Mouse (Mus musculus): ENCODE results near the gene Ptges2.

Gene Ptges2

DNA sequence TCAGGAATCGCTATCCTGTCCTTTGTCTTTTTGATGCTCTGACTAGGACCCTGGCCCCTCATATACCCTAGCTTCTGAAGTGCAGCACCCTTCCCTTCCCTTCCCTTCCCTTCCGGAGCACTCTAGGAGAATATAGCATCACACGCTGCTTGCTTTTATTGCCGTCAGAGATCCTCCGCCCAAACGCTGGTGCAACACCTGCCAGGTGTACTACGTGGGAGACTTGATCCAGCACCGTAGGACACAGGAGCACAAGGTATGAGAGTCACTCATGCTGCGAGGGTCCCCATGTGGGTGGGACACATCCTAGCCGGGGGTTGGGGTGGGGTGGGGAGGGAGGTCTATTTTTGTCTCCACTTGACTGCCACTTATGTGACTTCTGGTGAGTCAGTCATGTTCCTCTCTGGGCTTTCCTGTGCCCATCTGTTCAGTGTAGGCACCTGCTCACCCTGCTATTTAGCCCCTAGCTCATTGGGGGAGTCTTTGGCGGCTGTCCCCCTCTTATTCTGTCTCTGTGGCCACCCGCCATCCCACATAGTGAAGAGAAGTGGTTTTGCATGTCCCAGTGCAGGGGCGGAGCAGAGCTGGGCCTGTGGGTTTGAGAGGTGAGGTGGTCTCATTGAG is 20.3 kb upstream of the Ptges2 start:
- no peak for DNase-seq

- no peak for DNase-seq
Observed at GRCm38 (mm10) chr2:32376963-32377362, 18.7 kb upstream of the Ptges2 start.

DNA sequence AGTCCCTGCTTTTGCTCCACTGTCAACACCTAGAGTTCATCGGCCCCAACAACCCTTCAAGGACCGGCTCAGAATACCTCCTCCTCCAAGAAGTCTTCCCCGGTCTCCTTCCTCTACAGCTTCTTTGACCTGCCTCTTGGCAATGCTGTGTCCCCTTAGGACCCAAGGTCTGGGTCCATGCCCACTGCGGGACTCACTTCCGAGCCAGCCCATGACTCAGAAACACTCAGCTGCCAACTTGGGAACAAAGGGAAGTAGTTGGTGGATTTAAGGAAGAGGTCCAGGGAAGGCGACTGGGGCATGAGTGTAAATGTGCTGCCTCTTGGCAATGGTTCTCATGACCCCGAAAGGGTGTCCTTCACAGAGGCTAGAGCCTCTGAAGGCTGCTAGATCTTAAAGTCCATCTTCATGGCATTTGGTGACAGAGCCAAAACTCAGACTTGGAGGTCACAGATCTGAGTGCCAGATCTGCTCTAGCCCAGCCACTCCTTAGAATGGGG is 15.6 kb upstream of the Ptges2 start:
- DNase-seq: no peak

GRCm38 (mm10) chr2:32381141-32381774 is 14.4 kb upstream of the Ptges2 start:
- peak; percentile 55 for DNase-seq

- peak; percentile 96 for DNase-seq
Observed at GRCm38 (mm10) chr2:32381775-32382223, 13.9 kb upstream of the Ptges2 start, which contains the start of gene 1110008P14Rik. TSS of gene 1110008P14Rik (minus strand) at chr2:32381938.

GRCm38 (mm10) chr2:32382689-32383088 is 13.0 kb upstream of the Ptges2 start:
- no peak for DNase-seq

DNA sequence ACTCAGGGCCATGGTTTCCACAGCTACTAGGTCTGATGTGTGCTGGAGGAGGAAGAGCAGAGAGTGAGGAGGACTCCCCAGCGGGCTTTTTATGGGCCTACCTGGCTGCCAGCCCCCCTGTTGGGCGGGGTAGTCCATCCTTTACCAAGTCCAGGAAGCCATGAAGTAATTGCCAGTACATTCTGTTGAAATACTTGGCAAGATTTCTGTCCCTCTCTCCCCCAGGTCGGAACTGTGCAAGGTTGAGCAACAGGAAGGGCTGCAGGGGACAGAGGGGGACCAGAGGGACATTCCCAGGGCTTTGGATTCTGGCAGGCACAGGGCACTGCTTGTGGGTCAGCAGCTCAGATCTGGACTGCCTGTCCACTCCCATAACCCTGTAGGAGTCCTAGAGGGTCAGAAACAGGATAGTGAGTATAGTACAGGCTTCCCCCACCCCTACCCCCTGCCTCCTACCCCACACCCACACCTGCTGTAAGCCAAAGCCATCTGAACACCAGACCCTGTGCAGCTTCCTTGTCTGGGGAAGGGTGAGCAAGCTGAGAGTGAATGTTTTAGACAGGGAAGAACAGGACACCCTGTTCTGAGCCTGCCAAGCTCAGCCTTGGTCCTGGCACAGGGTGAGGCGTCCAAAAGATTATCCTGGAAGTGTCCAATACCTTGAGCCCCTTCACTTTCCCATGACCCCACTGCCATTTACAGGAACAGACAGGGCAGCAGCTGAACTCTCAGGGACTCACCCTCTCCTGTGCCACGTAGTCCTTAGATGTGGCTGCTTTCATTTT is 7.8 kb upstream of the Ptges2 start, which contains the start of gene Lcn2:
TSS of gene Lcn2 (minus strand) at position 547 of the 785 bp plus-strand sequence.
- no peak for DNase-seq

GRCm38 (mm10) chr2:32389157-32389556 is 6.5 kb upstream of the Ptges2 start:
- no peak for DNase-seq

GRCm38 (mm10) chr2:32390871-32391270 is 4.8 kb upstream of the Ptges2 start:
- no peak for DNase-seq

DNA sequence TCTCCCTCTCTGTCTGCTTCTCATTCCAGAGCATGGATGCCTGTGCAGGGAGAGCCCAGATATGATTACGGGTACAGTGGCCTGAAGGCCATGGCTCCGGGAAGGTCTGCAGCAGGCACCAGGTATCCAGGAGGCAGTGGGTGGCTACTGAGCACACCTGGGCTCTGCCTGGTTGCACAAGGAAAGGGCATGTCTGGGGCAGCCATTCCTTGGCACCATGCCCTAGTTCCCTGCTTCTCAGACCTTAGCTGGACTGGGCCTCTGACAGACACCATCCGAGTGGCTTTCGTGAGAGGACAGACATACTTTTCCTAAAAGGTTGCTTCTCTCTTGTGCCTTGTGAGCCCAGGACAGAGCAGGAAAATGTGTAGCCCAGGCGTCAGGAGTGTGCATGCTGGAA is 3.6 kb upstream of the Ptges2 start:
- DNase-seq: no peak

- DNase-seq: no peak
Observed at GRCm38 (mm10) chr2:32394973-32395372, 723 bp upstream of the Ptges2 start.

DNA sequence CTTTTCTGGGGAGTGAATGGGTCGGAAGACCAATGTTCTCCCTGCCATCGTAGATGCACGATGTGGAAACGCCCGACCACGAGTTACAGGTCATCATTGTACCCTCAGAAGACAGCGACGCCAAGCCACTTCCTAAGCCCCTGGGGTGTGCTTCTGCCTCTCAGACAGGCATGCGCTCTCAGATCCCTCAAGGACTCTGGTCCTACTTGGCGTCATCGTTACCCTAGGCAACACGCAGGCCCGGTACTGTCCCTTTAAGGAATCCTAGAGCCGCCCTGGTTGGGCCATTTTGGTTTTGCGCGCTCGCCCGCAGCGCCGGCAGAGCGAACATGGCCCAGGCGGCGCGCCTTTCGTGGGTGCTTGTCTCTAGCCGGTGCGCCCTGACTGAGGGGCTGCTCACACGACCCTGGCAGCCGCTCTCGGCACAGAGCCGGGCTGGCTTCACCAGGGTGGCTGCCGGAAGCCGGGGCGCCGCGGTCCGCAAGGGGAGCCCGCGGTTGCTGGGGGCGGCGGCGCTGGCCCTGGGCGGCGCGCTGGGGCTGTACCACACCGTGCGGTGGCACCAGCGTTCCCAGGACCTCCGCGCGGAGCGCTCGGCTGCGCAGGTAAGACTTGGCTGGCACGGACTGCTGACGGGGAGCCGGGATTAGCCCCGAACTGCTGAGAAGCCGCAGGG is 388 bp downstream of the Ptges2 start:
- peak; percentile 95 for DNase-seq

- no peak for DNase-seq
Observed at GRCm38 (mm10) chr2:32396695-32397094, 999 bp downstream of the Ptges2 start.

- peak; percentile 92 for DNase-seq
Observed at GRCm38 (mm10) chr2:32404663-32405062, 9.0 kb downstream of the Ptges2 start.

DNA sequence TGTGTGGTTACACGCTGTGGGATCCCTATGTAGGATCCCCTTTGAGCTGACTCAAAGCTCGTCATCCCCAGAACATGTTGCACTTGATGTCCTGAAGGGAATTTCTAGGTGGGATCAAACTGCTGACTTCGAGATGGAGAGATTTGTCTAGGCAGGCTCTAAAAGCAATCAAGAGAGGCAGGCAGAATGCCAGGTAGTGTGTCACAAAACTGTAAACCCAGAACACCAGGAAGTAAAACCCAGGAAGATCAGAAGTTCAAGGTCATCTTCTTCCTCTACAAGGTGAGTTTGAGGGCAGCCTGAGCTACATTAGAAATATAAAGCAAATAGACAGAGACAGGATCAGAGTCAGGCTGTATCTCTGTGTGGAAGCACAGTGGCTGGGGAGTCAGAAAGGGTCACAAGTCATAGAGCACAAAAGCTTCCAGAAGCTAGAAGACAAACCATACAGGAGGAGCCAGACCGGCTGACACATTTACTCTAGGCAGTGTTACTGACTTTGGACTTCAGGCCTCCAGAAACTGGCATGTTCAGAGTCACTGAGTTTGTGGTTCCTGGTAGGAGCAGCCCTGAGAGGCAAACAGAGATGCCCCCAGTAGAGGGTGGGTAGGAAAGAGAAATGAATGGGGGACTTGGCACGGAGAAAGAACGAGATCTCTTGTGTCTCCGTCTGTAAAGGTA is 11.6 kb downstream of the Ptges2 start:
- DNase-seq: no peak

DNA sequence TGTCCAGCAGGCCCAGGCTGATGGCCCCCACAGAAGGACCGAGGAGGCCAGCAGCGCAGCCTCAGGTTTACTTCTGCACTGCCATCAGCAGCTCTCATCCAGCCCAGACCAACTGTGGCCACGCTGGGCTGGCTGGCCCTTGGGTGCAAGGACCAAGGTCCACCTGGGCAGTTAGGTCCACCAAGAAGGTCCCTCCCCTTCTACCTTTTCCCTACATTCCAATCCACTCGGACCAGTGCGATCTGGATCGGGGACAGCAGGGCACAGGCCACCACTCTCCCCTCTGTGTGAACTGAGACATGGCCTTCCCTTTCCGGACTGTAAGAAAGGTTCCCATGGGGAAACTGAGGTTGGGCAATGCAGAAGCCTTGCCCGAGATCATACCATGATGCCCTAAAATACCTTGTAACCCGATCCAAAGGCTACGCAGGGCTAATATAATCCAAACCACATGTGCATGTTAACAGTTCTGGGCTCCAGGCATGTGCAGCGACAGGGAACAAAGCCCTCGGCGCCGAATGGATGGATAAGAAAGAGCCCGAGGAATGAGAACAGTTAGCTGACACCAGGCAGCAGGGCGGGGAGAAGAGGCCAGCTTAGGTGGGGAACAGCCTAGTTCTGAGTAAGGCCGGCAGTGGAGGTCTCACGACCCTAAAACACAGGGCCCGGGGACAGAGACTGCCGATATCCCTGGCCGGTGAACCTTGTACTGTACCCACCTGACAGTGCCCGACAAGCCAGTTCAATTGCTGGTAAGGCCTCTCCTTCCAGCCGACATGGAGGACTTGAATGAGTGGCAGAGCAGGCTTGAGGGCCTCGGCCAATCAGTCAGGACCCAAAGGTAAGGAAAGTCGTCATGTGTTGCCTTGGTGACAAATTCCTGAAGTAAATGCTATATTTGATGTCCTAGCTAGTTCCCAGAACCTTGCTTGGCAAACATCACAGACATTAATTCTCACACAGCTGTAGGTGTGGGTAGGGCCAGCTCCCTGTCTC is 13.0 kb downstream of the Ptges2 start:
- DNase-seq: no peak

DNA sequence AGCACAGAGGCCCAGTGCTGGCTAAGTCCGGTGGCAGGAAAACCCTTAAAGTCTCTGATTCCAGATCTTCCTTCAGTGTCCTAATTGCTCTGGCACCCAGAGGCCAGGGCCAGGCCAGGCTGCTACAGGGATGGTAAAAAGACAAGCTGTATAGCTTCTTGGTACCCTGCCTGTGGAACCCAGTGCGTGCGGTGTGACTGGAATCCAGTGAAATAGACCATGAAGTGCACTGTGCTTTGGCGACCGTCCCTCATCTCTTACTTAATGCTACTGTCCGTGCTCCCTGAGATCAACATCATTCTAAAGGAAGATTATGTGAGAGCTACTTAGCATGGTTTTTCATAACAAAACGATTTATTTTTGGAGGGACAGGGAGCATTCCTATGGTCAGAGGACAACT is 15.7 kb downstream of the Ptges2 start:
- DNase-seq: no peak

DNA sequence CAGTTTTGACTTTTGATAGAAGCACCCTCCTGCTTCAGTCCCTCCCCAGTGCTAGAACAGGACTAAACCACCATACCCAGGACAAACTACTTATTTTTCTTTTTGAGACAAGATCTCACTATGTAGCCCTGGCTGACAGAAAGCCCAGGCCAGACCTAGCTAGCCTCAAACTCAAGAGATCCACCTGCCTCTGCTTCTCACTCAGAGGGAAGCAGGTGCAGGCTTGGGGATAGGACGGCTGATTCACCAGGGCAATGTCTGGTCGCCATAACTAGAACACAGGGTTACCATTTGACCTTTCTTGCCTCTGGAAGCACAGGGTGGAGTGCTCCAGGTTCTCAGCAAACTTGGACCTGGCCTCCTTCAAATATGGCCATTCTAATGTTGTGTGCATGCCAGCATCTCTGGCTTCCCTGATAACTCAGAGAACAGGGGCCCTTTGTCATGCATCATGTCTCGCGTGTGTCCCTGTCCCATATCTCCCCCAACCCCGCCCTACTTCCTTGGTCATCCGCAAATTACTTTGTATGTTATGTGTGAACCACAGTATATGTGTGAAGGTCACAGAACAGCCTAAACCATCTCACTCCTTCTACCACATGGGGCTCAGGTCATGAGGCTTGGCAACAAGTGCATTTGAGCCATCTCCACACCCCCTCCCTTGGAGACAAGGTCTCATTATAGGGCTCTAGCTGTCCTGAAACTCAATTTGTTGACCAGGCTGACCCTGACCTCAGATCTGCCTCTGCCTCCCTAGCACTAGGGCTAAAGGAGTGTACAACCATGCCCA is 17.2 kb downstream of the Ptges2 start:
- no peak for DNase-seq

- no peak for DNase-seq
Observed at GRCm38 (mm10) chr2:32413936-32414335, 18.2 kb downstream of the Ptges2 start.

DNA sequence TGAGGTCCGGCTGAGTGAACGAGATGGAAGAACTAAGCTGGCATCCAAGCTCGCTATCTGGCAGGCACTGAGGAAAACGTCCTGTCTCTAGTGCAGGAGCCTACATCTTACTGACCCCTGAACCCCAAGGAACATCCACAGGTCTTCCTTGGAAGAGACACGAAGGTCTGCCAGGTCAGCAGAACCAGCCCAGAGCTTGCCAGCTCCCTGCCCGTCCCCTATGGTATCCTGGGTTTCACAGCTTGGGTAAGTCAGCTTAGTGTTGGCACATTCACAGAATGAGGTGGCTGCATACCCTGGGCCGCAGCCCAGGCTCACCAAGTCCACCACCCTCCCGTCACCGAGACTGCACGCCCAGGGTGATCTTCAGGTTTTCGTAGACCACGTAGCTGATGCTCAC is 20.1 kb downstream of the Ptges2 start:
- DNase-seq: no peak

All from right cerebral cortex, adult 18-20 months (tissue).